Mouse (Mus musculus): Measurements from ENCODE around the gene Prdx5. TPM values are rescaled to one million over a fixed set of nuclear protein-coding genes. Genes with fewer than 3 reads are reported as not detected.

The Prdx5 gene
- total RNA-seq, 2 experiments from 2014 or later: 361 to 395 TPM

GRCm38 (mm10) chr19:6875834-6876233 is 34.1 kb downstream of the Prdx5 start:
- TF ChIP-seq CTCF (conservative IDR thresholded peaks at IDR 0.05): no peak
- no peak overlapping the region for H3K4me3 ChIP-seq
- no peak for DNase-seq (ENCODE audit: low spot score in 2 of 2)
- no peak overlapping the region for H3K27ac ChIP-seq

GRCm38 (mm10) chr19:6874257-6874656 is 35.6 kb downstream of the Prdx5 start:
- no peak overlapping the region for H3K4me3 ChIP-seq
- no peak for DNase-seq (ENCODE audit: low spot score in 2 of 2)
- no peak overlapping the region for H3K27ac ChIP-seq
- no peak for TF ChIP-seq CTCF (conservative IDR thresholded peaks at IDR 0.05)

GRCm38 (mm10) chr19:6872701-6873100 is 37.2 kb downstream of the Prdx5 start:
- Histone ChIP-seq H3K4me3 (no peak overlapping the region), H3K27ac (no peak overlapping the region)
- no peak for DNase-seq (ENCODE audit: low spot score in 2 of 2)
- no peak for TF ChIP-seq CTCF (conservative IDR thresholded peaks at IDR 0.05)

- Histone ChIP-seq H3K4me3 (no peak overlapping the region), H3K27ac (no peak overlapping the region)
- peak; percentile 66 for TF ChIP-seq CTCF (conservative IDR thresholded peaks at IDR 0.05)
- DNase-seq (ENCODE audit: low spot score in 2 of 2): no peak
Observed at GRCm38 (mm10) chr19:6871574-6872271, 38.2 kb downstream of the Prdx5 start.

GRCm38 (mm10) chr19:6869355-6869754 is 40.6 kb downstream of the Prdx5 start:
- Histone ChIP-seq H3K4me3 (no peak overlapping the region), H3K27ac (peak overlapping the region; percentile 40; the same call in 1 of the 2 replicates)
- no peak for DNase-seq (ENCODE audit: low spot score in 2 of 2)
- TF ChIP-seq CTCF (conservative IDR thresholded peaks at IDR 0.05): no peak

- Histone ChIP-seq H3K27ac (no peak overlapping the region), H3K4me3 (no peak overlapping the region)
- TF ChIP-seq CTCF (conservative IDR thresholded peaks at IDR 0.05): no peak
- no peak for DNase-seq (ENCODE audit: low spot score in 2 of 2)
Observed at GRCm38 (mm10) chr19:6861451-6861850, 48.5 kb downstream of the Prdx5 start.

- TF ChIP-seq CTCF (conservative IDR thresholded peaks at IDR 0.05): no peak
- Histone ChIP-seq H3K4me3 (no peak overlapping the region), H3K27ac (no peak overlapping the region)
- DNase-seq (ENCODE audit: low spot score in 2 of 2): no peak
Observed at GRCm38 (mm10) chr19:6860706-6861105, 49.2 kb downstream of the Prdx5 start.

GRCm38 (mm10) chr19:6859971-6860370 is 49.9 kb downstream of the Prdx5 start:
- Histone ChIP-seq H3K27ac (no peak overlapping the region), H3K4me3 (no peak overlapping the region)
- no peak for TF ChIP-seq CTCF (conservative IDR thresholded peaks at IDR 0.05)
- no peak for DNase-seq (ENCODE audit: low spot score in 2 of 2)

- TF ChIP-seq CTCF (conservative IDR thresholded peaks at IDR 0.05): no peak
- DNase-seq (ENCODE audit: low spot score in 2 of 2): no peak
- Histone ChIP-seq H3K4me3 (no peak overlapping the region), H3K27ac (no peak overlapping the region)
Observed at GRCm38 (mm10) chr19:6859032-6859651, 50.8 kb downstream of the Prdx5 start.

GRCm38 (mm10) chr19:6858031-6858430 is 51.9 kb downstream of the Prdx5 start, which contains the start of gene Ccdc88b:
TSS of gene Ccdc88b (minus strand) at chr19:6858211.
- DNase-seq (ENCODE audit: low spot score in 2 of 2): no peak
- no peak for TF ChIP-seq CTCF (conservative IDR thresholded peaks at IDR 0.05)
- Histone ChIP-seq H3K4me3 (no peak within 1 kb of the TSS), H3K27ac (0 out of 2 replicates have a peak within 1 kb of the TSS, but pooled peaks have one; percentile 28)

GRCm38 (mm10) chr19:6857391-6858005 is 52.4 kb downstream of the Prdx5 start:
- no peak for DNase-seq (ENCODE audit: low spot score in 2 of 2)
- TF ChIP-seq CTCF (conservative IDR thresholded peaks at IDR 0.05): no peak
- no peak overlapping the region for H3K4me3 ChIP-seq

GRCm38 (mm10) chr19:6857003-6857360 is 52.9 kb downstream of the Prdx5 start:
- no peak for TF ChIP-seq CTCF (conservative IDR thresholded peaks at IDR 0.05)
- no peak overlapping the region for H3K4me3 ChIP-seq
- H3K27ac ChIP-seq: 0 out of 2 replicates have a peak overlapping the region, but pooled peaks have one; percentile 28
- DNase-seq (ENCODE audit: low spot score in 2 of 2): no peak

More at GRCm38 (mm10) chr19:6857391-6858005, 52.4 kb downstream of the Prdx5 start:
- H3K27ac ChIP-seq: no peak overlapping the region

Small RNA genes within 50 kb of the gene (microRNA-seq; reads per million reads assigned to microRNA genes)
- gene Mir6990: 4.6 to 8.9 reads per million in 2 experiments

Other genes with a start within 250 kb of the Prdx5 start
- gene Rps6ka4, start 69.5 kb downstream of the Prdx5 start, total RNA-seq (2021): 10 to 100 TPM; 38.3 to 39.1 TPM
- gene Ccdc88b, start 51.9 kb downstream of the Prdx5 start, total RNA-seq (2021): 10 to 100 TPM; 14.6 to 15.7 TPM
- 10 to 100 TPM; 48.4 to 49.3 TPM for gene Trmt112, start 408 bp downstream of the Prdx5 start, total RNA-seq (2021)
- 10 to 100 TPM; 56.9 to 63.4 TPM for gene Esrra, start 11.7 kb upstream of the Prdx5 start, total RNA-seq (2021)
- gene Catsperz, start 15.3 kb upstream of the Prdx5 start, total RNA-seq (2021): 10 to 100 TPM; 10.8 to 12.5 TPM
- 10 to 100 TPM; 15.3 to 18.2 TPM for gene Kcnk4, start 24.4 kb upstream of the Prdx5 start, total RNA-seq (2021)
- gene Bad, start 31.8 kb upstream of the Prdx5 start, total RNA-seq (2021): 10 to 100 TPM; 43.1 to 43.8 TPM
- gene Gpr137, start 32.4 kb upstream of the Prdx5 start, total RNA-seq (2021): 100 to 1,000 TPM in 1 of 2 experiments, 10 to 100 TPM in 1; 100.0 to 105 TPM
- gene Ppp1r14b, start 64.9 kb upstream of the Prdx5 start, total RNA-seq (2021): 10 to 100 TPM; 68.2 to 71.4 TPM
- 10 to 100 TPM; 14.8 to 17.4 TPM for gene Plcb3, start 66.4 kb upstream of the Prdx5 start, total RNA-seq (2021)
- gene Fkbp2, start 70.4 kb upstream of the Prdx5 start, total RNA-seq (2021): 10 to 100 TPM; 81.1 to 83.7 TPM
- gene Vegfb, start 77.5 kb upstream of the Prdx5 start, total RNA-seq (2021): 10 to 100 TPM; 85.2 to 88.0 TPM
- gene Dnajc4, start 82.5 kb upstream of the Prdx5 start, total RNA-seq (2021): 10 to 100 TPM; 26.1 to 27.6 TPM
- gene Nudt22, start 86.0 kb upstream of the Prdx5 start, total RNA-seq (2021): 10 to 100 TPM; 13.2 to 15.5 TPM
- gene Trpt1, start 86.0 kb upstream of the Prdx5 start, total RNA-seq (2021): 10 to 100 TPM; 17.4 to 19.2 TPM
- gene Fermt3, start 109.4 kb upstream of the Prdx5 start, total RNA-seq (2021): 1 to 10 TPM; 3.6 to 5.0 TPM
- 100 to 1,000 TPM; 179 to 195 TPM for gene Stip1, start 129.9 kb upstream of the Prdx5 start, total RNA-seq (2021)
- 10 to 100 TPM; 20.3 to 22.4 TPM for gene Macrod1, start 146.7 kb upstream of the Prdx5 start, total RNA-seq (2021)
- 10 to 100 TPM; 17.9 to 19.5 TPM for gene Flrt1, start 195.6 kb upstream of the Prdx5 start, total RNA-seq (2021)

Data from layer of hippocampus, adult 2 months (tissue).